In genomic region chr11:78382286-78382685, GRCm38 (mm10) we compare ENCODE assay signal across 31 mouse cellular contexts. TPM values are rescaled to one million over a fixed set of nuclear protein-coding genes. Genes with fewer than 3 reads are reported as not detected.
DNase-seq lines count a peak whose midpoint lies in the region; ATAC-seq and TF ChIP-seq lines count a peak whose summit lies in the region.
"Had no signal": no experiment of that assay in that cellular context is flagged by ENCODE, and none has a peak within 500 bp of the region (broad histone marks: within the 10 kb centered on the region; RNA-seq: fewer than 3 reads in every experiment).

No protein-coding gene starts in this region.

- no peak overlapping the region for H3K4me2 ChIP-seq in forebrain, embryonic 11.5 days (ENCODE audit: low read depth, low read length, severe bottlenecking)
- no peak overlapping the region for H3K4me2 ChIP-seq in forebrain, embryonic 12.5 days
- no peak overlapping the region for H3K4me2 ChIP-seq in kidney, embryonic 14.5 days (replicated peaks; ENCODE audit: low read depth, low read length)
- H3K4me2 ChIP-seq: embryonic facial prominence, embryonic 12.5 days; embryonic facial prominence, embryonic 15.5 days; heart, embryonic 12.5 days; heart, embryonic 15.5 days; hindbrain, embryonic 12.5 days; intestine, embryonic 15.5 days had no signal

- no peaks in the 10 kb centered on the region for H3K36me3 ChIP-seq in forebrain, embryonic 11.5 days (ENCODE audit: control insufficient read depth, insufficient read depth, low read length)
- H3K36me3 ChIP-seq in forebrain, embryonic 12.5 days (replicated peaks) = no peaks in the 10 kb centered on the region
- no peaks in the 10 kb centered on the region for H3K36me3 ChIP-seq in kidney, embryonic 14.5 days (ENCODE audit: control insufficient read depth, insufficient read depth, low read length)
- no peaks in the 10 kb centered on the region for H3K36me3 ChIP-seq in kidney, adult 2 months (ENCODE audit: control insufficient read depth, insufficient read depth, low read length)
- H3K36me3 ChIP-seq: embryonic facial prominence, embryonic 12.5 days; embryonic facial prominence, embryonic 15.5 days; G1E; heart, embryonic 12.5 days; heart, embryonic 15.5 days; hindbrain, embryonic 12.5 days; intestine, embryonic 15.5 days had no signal

- H3K27me3 ChIP-seq in forebrain, embryonic 11.5 days (ENCODE audit: control insufficient read depth, insufficient read depth, low read length) = no peaks in the 10 kb centered on the region
- peaks cover 2% of the 10 kb centered on the region; the same call in 1 of the 2 replicates for H3K27me3 ChIP-seq in forebrain, embryonic 12.5 days
- no peaks in the 10 kb centered on the region for H3K27me3 ChIP-seq in kidney, embryonic 14.5 days (ENCODE audit: control insufficient read depth, insufficient read depth, low read length)
- no peaks in the 10 kb centered on the region for H3K27me3 ChIP-seq in kidney, adult 2 months (replicated peaks; ENCODE audit: control insufficient read depth, insufficient read depth, low read length)
- H3K27me3 ChIP-seq: embryonic facial prominence, embryonic 12.5 days; embryonic facial prominence, embryonic 15.5 days; hindbrain, embryonic 12.5 days; intestine, embryonic 15.5 days had no signal

- WGBS in forebrain, embryonic 11.5 days = 86% methylated on average over 7 of the region's 7 CpGs
- WGBS in forebrain, embryonic 12.5 days = 83% methylated on average over 7 of the region's 7 CpGs
- WGBS in kidney, embryonic 14.5 days = 76% methylated on average over 7 of the region's 7 CpGs
- WGBS in kidney, adult 2 months = 82% methylated on average over 7 of the region's 7 CpGs

- no peak overlapping the region for H3K27ac ChIP-seq in forebrain, embryonic 11.5 days (ENCODE audit: low read depth, low read length)
- no peak overlapping the region for H3K27ac ChIP-seq in forebrain, embryonic 12.5 days
- no peak overlapping the region for H3K27ac ChIP-seq in kidney, embryonic 14.5 days (ENCODE audit: low read depth, low read length)
- H3K27ac ChIP-seq in kidney, adult 2 months (ENCODE audit: insufficient read depth, low read depth, low read length) = no peak overlapping the region
- H3K27ac ChIP-seq: embryonic facial prominence, embryonic 12.5 days; embryonic facial prominence, embryonic 15.5 days; gastrocnemius, adult 2 months; heart, embryonic 15.5 days; hindbrain, embryonic 12.5 days; intestine, embryonic 15.5 days had no signal

- H3K9ac ChIP-seq in forebrain, embryonic 11.5 days (ENCODE audit: low read length) = no peak overlapping the region
- no peak overlapping the region for H3K9ac ChIP-seq in forebrain, embryonic 12.5 days
- H3K9ac ChIP-seq in kidney, embryonic 14.5 days (ENCODE audit: low read depth, low read length) = no peak overlapping the region
- H3K9ac ChIP-seq: embryonic facial prominence, embryonic 12.5 days; embryonic facial prominence, embryonic 15.5 days; forebrain, postnatal 0 days; heart, embryonic 12.5 days; heart, embryonic 15.5 days; hindbrain, embryonic 12.5 days; intestine, embryonic 15.5 days had no signal

- H3K9me3 ChIP-seq in forebrain, embryonic 11.5 days (ENCODE audit: control insufficient read depth, low read length) = no peaks in the 10 kb centered on the region
- H3K9me3 ChIP-seq in forebrain, embryonic 12.5 days = no peaks in the 10 kb centered on the region
- no peaks in the 10 kb centered on the region for H3K9me3 ChIP-seq in kidney, embryonic 14.5 days (ENCODE audit: control insufficient read depth, low read length)
- H3K9me3 ChIP-seq: embryonic facial prominence, embryonic 12.5 days; embryonic facial prominence, embryonic 15.5 days; G1E; heart, embryonic 12.5 days; heart, embryonic 15.5 days; hindbrain, embryonic 12.5 days; intestine, embryonic 15.5 days had no signal

- no peak for TF ChIP-seq POLR2A in kidney, adult 2 months (IDR thresholded peaks at IDR 0.05; ENCODE audit: low read depth, low read length)

- DNase-seq in forebrain, embryonic 11.5 days (ENCODE audit: low spot score) = peak; percentile 46
- DNase-seq in kidney, adult 2 months = no peak
- peak; percentile 20 for DNase-seq in NIH3T3 (ENCODE audit: low read depth)
- peak; percentile 22 for DNase-seq in brain, adult 2 months (ENCODE audit: low read depth, low spot score)
- DNase-seq in thymus, postnatal 4 days = no peak
- no peak for DNase-seq in B cell, adult 2 months
- DNase-seq: adrenal gland, postnatal 10 days; adrenal gland, postnatal 36 days; cerebellum, adult 11 months; cerebellum, adult 2 months; cerebellum, adult 9-11 months; cerebellum, postnatal 25 days; forebrain, postnatal 0 days; gastrocnemius, adult 2 months; gastrocnemius, postnatal 14 days; heart, adult 18-20 months; heart, postnatal 10 days; heart, postnatal 4 days had no signal

- ATAC-seq in forebrain, embryonic 11.5 days (replicated peaks; ENCODE audit: low FRiP score) = no peak
- no peak for ATAC-seq in forebrain, embryonic 12.5 days (ENCODE audit: low FRiP score)
- ATAC-seq in kidney, embryonic 14.5 days (ENCODE audit: low FRiP score, low TSS enrichment) = 0 out of 2 replicates have a peak, but pooled peaks have one; percentile 13
- ATAC-seq: forebrain, embryonic 14.5 days; forebrain, postnatal 0 days; hindbrain, embryonic 16.5 days; intestine, embryonic 15.5 days had no signal

- no peaks in the 10 kb centered on the region for H3K4me1 ChIP-seq in forebrain, embryonic 11.5 days (replicated peaks; ENCODE audit: control insufficient read depth, insufficient read depth, low read length)
- H3K4me1 ChIP-seq in forebrain, embryonic 12.5 days = no peaks in the 10 kb centered on the region
- peaks cover 11% of the 10 kb centered on the region; the same call in 1 of the 2 replicates for H3K4me1 ChIP-seq in kidney, embryonic 14.5 days (ENCODE audit: control insufficient read depth, insufficient read depth, low read length)
- H3K4me1 ChIP-seq in kidney, adult 2 months (ENCODE audit: control insufficient read depth, insufficient read depth, low read length) = no peaks in the 10 kb centered on the region
- H3K4me1 ChIP-seq: heart, embryonic 12.5 days; heart, embryonic 15.5 days had no signal

- no peak for TF ChIP-seq CTCF in kidney, adult 2 months (conservative IDR thresholded peaks at IDR 0.05; ENCODE audit: insufficient read depth, insufficient read length, low read depth, low read length)

- no peak overlapping the region for H3K4me3 ChIP-seq in forebrain, embryonic 11.5 days (ENCODE audit: low read depth, low read length)
- no peak overlapping the region for H3K4me3 ChIP-seq in forebrain, embryonic 12.5 days (replicated peaks)
- no peak overlapping the region for H3K4me3 ChIP-seq in kidney, embryonic 14.5 days (ENCODE audit: low read length)
- no peak overlapping the region for H3K4me3 ChIP-seq in kidney, adult 2 months (ENCODE audit: insufficient read depth, low read depth, low read length)
- H3K4me3 ChIP-seq: embryonic facial prominence, embryonic 12.5 days; embryonic facial prominence, embryonic 15.5 days; erythroblast, embryonic 14.5 days; gastrocnemius, adult 2 months; heart, embryonic 12.5 days; heart, embryonic 15.5 days; hindbrain, embryonic 12.5 days; intestine, embryonic 15.5 days had no signal

RNA-seq across cellular contexts. Expression of gene Foxn1, which starts 4.1 kb away (rescaled TPM):
- polyA plus RNA-seq in forebrain, embryonic 11.5 days (2014; fragmentation: Nextera tagmentation; extraction: Ambion mirVana) = not detected in 2 replicates
- polyA plus RNA-seq in forebrain, embryonic 12.5 days (2016; fragmentation: Nextera tagmentation; extraction: Ambion mirVana) = 0.06 TPM in 1 of 2 replicates, not detected in the other
- polyA plus RNA-seq in kidney, embryonic 14.5 days (2014; fragmentation: Nextera tagmentation; extraction: Ambion mirVana) = 0.11 TPM in 1 of 2 replicates, not detected in the other
- 0.03 and 0.05 TPM in 2 replicates for polyA plus RNA-seq in kidney, adult 2 months (2012; rRNA removed)
- polyA plus RNA-seq: cerebellum, adult 2 months; erythroblast, embryonic 14.5 days; forebrain, embryonic 14.5 days; forebrain, postnatal 0 days; frontal cortex, adult 2 months; G1E; heart, embryonic 12.5 days; hindbrain, embryonic 12.5 days; hindbrain, embryonic 16.5 days; intestine, embryonic 15.5 days had no signal

RNA-seq across cellular contexts. Expression of gene Unc119, which starts 39.0 kb away (rescaled TPM):
- 73.2 and 77.4 TPM in 2 replicates for polyA plus RNA-seq in forebrain, embryonic 11.5 days (2014; fragmentation: Nextera tagmentation; extraction: Ambion mirVana)
- polyA plus RNA-seq in forebrain, embryonic 12.5 days (2016; fragmentation: Nextera tagmentation; extraction: Ambion mirVana) = 75.6 and 76.5 TPM in 2 replicates
- polyA plus RNA-seq in kidney, embryonic 14.5 days (2014; fragmentation: Nextera tagmentation; extraction: Ambion mirVana) = 49.6 and 57.1 TPM in 2 replicates
- polyA plus RNA-seq in kidney, adult 2 months (2012; rRNA removed) = 20.3 and 20.8 TPM in 2 replicates

RNA-seq across cellular contexts. Expression of gene Slc13a2, which starts 39.7 kb away (rescaled TPM):
- polyA plus RNA-seq in forebrain, embryonic 11.5 days (2014; fragmentation: Nextera tagmentation; extraction: Ambion mirVana) = not detected in 2 replicates
- not detected in 2 replicates for polyA plus RNA-seq in forebrain, embryonic 12.5 days (2016; fragmentation: Nextera tagmentation; extraction: Ambion mirVana)
- polyA plus RNA-seq in kidney, embryonic 14.5 days (2014; fragmentation: Nextera tagmentation; extraction: Ambion mirVana) = 0.07 and 0.45 TPM in 2 replicates
- 91.0 and 105 TPM in 2 replicates for polyA plus RNA-seq in kidney, adult 2 months (2012; rRNA removed)
- polyA plus RNA-seq: cerebellum, adult 2 months; embryonic facial prominence, embryonic 12.5 days; erythroblast, embryonic 14.5 days; forebrain, embryonic 14.5 days; forebrain, postnatal 0 days; frontal cortex, adult 2 months; G1E; heart, embryonic 12.5 days; heart, embryonic 15.5 days; hindbrain, embryonic 12.5 days; hindbrain, embryonic 16.5 days had no signal

RNA-seq across cellular contexts. Expression of gene Pigs, which starts 54.1 kb away (rescaled TPM):
- 69.6 and 70.3 TPM in 2 replicates for polyA plus RNA-seq in forebrain, embryonic 11.5 days (2014; fragmentation: Nextera tagmentation; extraction: Ambion mirVana)
- polyA plus RNA-seq in forebrain, embryonic 12.5 days (2016; fragmentation: Nextera tagmentation; extraction: Ambion mirVana) = 58.8 and 62.5 TPM in 2 replicates
- 48.9 and 76.0 TPM in 2 replicates for polyA plus RNA-seq in kidney, embryonic 14.5 days (2014; fragmentation: Nextera tagmentation; extraction: Ambion mirVana)
- polyA plus RNA-seq in kidney, adult 2 months (2012; rRNA removed) = 69.1 and 79.1 TPM in 2 replicates

RNA-seq across cellular contexts. Expression of gene Aldoc, which starts 59.5 kb away (rescaled TPM):
- polyA plus RNA-seq in forebrain, embryonic 11.5 days (2014; fragmentation: Nextera tagmentation; extraction: Ambion mirVana) = 3.3 and 7.4 TPM in 2 replicates
- 26.9 and 31.6 TPM in 2 replicates for polyA plus RNA-seq in forebrain, embryonic 12.5 days (2016; fragmentation: Nextera tagmentation; extraction: Ambion mirVana)
- polyA plus RNA-seq in kidney, embryonic 14.5 days (2014; fragmentation: Nextera tagmentation; extraction: Ambion mirVana) = 2.3 and 4.3 TPM in 2 replicates
- polyA plus RNA-seq in kidney, adult 2 months (2012; rRNA removed) = 36.2 and 43.5 TPM in 2 replicates

Comparison
In these comparisons a context has a peak if more than half of its experiments do, and no peak if none do; other contexts are left out.
1. RNA of gene Slc13a2, which starts 39.7 kb away (polyA plus RNA-seq): 91.0 to 105 TPM in kidney, adult 2 months; 0.07 to 0.45 TPM in kidney, embryonic 14.5 days, not detected in forebrain, embryonic 11.5 days and not detected in forebrain, embryonic 12.5 days; every median in the first group is over 10 times any median in the second.
2. DNase-seq: peak in forebrain, embryonic 11.5 days (single experiment), NIH3T3 (single experiment) and brain, adult 2 months (single experiment); none in kidney, adult 2 months (single experiment), thymus, postnatal 4 days (single experiment) and B cell, adult 2 months (0 of 2).